Mouse (Mus musculus): ENCODE measurements around the gene Ccnt1. TPM values are rescaled to one million over a fixed set of nuclear protein-coding genes. Genes with fewer than 3 reads are reported as not detected.

Gene Ccnt1
- polyA plus RNA-seq (2015; fragmentation: Nextera tagmentation; extraction: Ambion mirVana), result 46.7 and 48.6 TPM in 2 replicates

DNA sequence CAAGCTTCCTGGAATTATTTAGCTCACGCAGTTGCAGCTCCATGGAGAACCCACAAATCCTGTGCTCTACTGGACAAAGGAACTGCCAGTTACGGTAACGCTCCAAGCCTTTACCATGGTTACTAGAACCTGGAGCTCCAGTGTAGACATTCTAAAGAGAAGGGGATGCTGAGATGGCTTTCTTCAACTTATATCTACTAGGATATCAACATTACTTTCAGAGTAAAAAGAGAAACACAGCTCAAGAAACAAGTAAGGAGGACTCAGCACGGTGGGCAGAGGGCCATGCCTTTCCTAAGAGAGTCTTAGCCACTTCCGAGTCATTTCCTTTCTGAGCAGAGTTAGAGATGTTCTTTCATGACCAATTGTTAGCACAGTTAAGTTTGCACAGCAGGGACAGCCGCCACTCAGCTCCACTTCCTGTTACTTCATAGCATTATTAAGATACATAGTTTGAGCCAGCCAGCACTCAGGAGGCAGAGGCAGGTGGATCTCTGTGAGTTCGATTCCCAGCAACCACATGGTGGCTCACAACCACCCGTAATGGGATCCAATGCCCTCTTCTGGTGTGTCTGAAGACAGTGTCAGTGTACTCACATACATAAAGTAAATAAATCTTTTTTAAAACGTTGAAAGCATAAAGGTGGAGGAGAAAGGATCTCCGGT lies at the start of gene Ccnt1, which contains the start of gene 4930415O20Rik:
TSS of gene Ccnt1 (minus strand) at position 51 of the 666 bp plus-strand sequence.
TSS of gene 4930415O20Rik (plus strand) at position 132 of the 666 bp plus-strand sequence.
- WGBS, result 77% methylated on average over 10 of the region's 10 CpGs
- no peak within 1 kb of the TSS for H3K4me2 ChIP-seq
- H3K27ac ChIP-seq, result no peak within 1 kb of the TSS
- H3K27me3 ChIP-seq (replicated peaks), result no peaks in the 10 kb centered on the region
- no peak for ATAC-seq (ENCODE audit: insufficient read depth, low FRiP score, low read depth)
- H3K9ac ChIP-seq, result no peak within 1 kb of the TSS
- peaks cover 12% of the 10 kb centered on the region for H3K4me1 ChIP-seq
- no peaks in the 10 kb centered on the region for H3K36me3 ChIP-seq
- H3K9me3 ChIP-seq, result no peaks in the 10 kb centered on the region
- no peak within 1 kb of the TSS for H3K4me3 ChIP-seq (replicated peaks)

DNA sequence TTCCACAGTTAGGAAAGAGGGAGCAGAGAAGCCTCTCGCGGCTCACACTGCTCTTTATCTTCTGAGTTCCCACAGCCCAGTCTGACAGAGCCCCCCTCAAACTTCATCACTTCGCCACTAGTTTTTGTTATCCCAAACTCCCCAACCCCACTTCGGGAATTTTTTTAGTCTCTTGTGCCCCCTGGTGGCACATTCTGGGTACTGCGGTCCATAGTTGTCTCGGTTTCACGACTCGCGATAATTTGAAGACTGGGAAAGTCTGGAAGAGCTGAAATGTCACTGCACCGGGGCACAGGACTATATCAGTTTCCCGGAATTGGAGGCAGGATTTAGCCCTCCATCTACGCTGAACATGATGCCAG lies 46.4 kb upstream of the Ccnt1 start:
- Histone ChIP-seq H3K9me3 (no peaks in the 10 kb centered on the region), H3K27me3 (replicated peaks) (no peaks in the 10 kb centered on the region), H3K36me3 (no peaks in the 10 kb centered on the region), H3K27ac (no peak overlapping the region), H3K4me3 (replicated peaks) (no peak overlapping the region), H3K4me1 (peaks cover 12% of the 10 kb centered on the region; the same call in 1 of the 2 replicates), H3K9ac (no peak overlapping the region), H3K4me2 (peak overlapping the region; percentile 37)
- ATAC-seq (ENCODE audit: insufficient read depth, low FRiP score, low read depth), result no peak
- 1% methylated on average over 12 of the region's 12 CpGs for WGBS

DNA sequence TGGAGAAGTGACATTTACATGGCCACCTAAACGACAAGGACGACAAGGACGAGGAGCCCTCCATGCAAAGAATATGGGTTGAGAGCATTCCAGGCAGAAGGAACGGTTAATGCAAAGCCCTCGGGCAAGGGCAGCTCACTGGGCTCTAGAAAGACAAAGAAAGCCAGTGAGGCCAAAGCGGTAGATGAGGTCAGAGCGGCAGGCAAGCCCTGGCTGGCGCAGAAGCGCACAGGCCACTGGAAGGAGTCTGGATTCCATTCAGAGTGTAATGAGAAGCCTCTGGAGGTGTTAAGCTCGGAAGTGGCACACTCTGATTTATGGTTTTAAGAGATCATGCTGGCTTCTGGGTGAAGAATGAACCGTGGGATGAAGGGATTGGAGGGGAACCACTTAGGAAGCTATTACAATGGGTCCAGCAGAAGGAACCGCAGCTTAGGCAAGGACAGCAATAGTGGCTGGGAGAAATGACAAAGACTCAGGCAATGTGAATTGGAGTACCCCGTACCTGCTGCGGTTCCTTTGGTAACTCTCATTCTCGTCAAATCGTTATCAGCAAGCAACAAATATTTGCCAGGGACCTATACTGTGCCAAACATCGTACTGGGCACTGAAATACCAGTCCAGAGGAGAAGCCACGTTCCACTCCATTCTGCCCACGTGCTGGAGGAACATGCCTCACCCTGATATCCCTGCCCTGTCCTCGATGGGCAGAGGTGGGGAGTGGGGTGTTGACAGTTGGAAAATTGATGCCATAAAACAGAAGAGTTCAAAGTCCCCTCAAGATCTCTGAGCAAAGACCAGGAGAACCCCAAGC lies 45.8 kb upstream of the Ccnt1 start:
- Histone ChIP-seq H3K4me3 (replicated peaks) (no peak overlapping the region), H3K36me3 (no peaks in the 10 kb centered on the region), H3K4me2 (peak overlapping the region; percentile 37), H3K27me3 (replicated peaks) (no peaks in the 10 kb centered on the region), H3K27ac (no peak overlapping the region; the same call in 1 of the 2 replicates), H3K9me3 (no peaks in the 10 kb centered on the region), H3K4me1 (peaks cover 12% of the 10 kb centered on the region; the same call in 1 of the 2 replicates), H3K9ac (no peak overlapping the region)
- ATAC-seq (ENCODE audit: insufficient read depth, low FRiP score, low read depth), result no peak
- 37% methylated on average over 20 of the region's 20 CpGs for WGBS

DNA sequence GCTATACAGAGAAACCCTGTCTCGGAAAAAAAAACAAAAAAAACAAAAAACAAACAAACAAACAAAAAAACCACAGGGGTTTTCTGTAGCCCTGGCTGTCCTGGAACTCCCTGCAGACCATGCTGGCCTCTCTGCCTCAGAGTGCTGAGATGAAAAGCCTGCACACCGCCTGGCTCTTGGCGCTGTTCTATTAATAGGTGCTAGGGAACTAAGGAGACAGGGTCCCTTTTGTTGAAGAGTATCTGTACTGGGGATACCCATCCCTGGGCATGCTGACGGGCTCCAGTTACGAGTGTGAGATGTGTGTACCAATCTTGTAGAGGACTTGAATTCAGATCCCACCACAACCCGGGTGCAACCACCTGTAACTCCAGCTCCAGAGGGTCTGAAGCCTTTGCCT lies 45.0 kb upstream of the Ccnt1 start:
- H3K4me1 ChIP-seq, result peaks cover 12% of the 10 kb centered on the region; the same call in 1 of the 2 replicates
- H3K27me3 ChIP-seq (replicated peaks), result no peaks in the 10 kb centered on the region
- no peak for ATAC-seq (ENCODE audit: insufficient read depth, low FRiP score, low read depth)
- H3K9ac ChIP-seq, result no peak overlapping the region
- H3K27ac ChIP-seq, result no peak overlapping the region
- H3K36me3 ChIP-seq, result no peaks in the 10 kb centered on the region
- no peak overlapping the region for H3K4me2 ChIP-seq
- 73% methylated on average over 6 of the region's 6 CpGs for WGBS
- no peak overlapping the region for H3K4me3 ChIP-seq (replicated peaks)
- H3K9me3 ChIP-seq, result no peaks in the 10 kb centered on the region

- Histone ChIP-seq H3K9ac (no peak overlapping the region), H3K27ac (no peak overlapping the region), H3K4me2 (no peak overlapping the region), H3K36me3 (no peaks in the 10 kb centered on the region), H3K4me3 (replicated peaks) (no peak overlapping the region), H3K27me3 (replicated peaks) (no peaks in the 10 kb centered on the region), H3K4me1 (peaks cover 18% of the 10 kb centered on the region), H3K9me3 (no peaks in the 10 kb centered on the region)
- no peak for ATAC-seq (ENCODE audit: insufficient read depth, low FRiP score, low read depth)
- 55% methylated on average over 6 of the region's 6 CpGs for WGBS
Measured at GRCm38 (mm10) chr15:98614971-98615370, 44.2 kb upstream of the Ccnt1 start.

- peaks cover 19% of the 10 kb centered on the region for H3K4me1 ChIP-seq
- H3K27me3 ChIP-seq (replicated peaks), result no peaks in the 10 kb centered on the region
- no peak overlapping the region for H3K27ac ChIP-seq
- H3K36me3 ChIP-seq, result no peaks in the 10 kb centered on the region
- H3K9me3 ChIP-seq, result no peaks in the 10 kb centered on the region
- no peak overlapping the region for H3K4me2 ChIP-seq
- 41% methylated on average over 9 of the region's 9 CpGs for WGBS
- no peak overlapping the region for H3K9ac ChIP-seq
- ATAC-seq (ENCODE audit: insufficient read depth, low FRiP score, low read depth), result no peak
- no peak overlapping the region for H3K4me3 ChIP-seq (replicated peaks)
Measured at GRCm38 (mm10) chr15:98614551-98614950, 43.8 kb upstream of the Ccnt1 start.

GRCm38 (mm10) chr15:98612229-98612628 lies 41.5 kb upstream of the Ccnt1 start:
- WGBS, result 92% methylated on average over 3 of the region's 3 CpGs

DNA sequence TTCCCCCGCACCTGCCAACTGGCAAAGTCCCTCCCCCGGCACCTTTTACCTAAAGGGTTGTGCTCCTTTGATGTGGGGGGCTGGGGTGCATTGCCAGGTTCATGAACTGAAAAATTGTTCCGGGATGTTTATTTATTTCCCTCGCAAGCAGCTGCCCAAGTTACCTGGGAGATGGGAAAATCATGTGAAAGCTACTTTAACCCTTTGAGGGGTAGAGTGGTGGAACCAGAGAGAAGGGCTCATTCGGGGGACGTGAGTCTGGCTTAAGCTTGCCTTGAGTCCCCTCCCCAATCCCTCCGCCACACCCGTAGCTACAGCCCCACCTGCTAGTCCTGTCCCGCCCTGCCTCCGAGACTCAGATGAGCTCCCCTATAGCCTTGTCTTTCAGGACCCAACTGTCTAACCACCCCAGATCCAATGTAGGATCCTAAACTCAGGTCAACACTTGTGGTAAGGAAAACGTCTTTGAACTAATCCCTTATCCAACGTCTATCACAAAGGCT lies 39.5 kb upstream of the Ccnt1 start:
- peak overlapping the region; percentile 79 for H3K4me3 ChIP-seq (replicated peaks)
- peak overlapping the region; percentile 90 for H3K4me2 ChIP-seq
- no peak for ATAC-seq (ENCODE audit: insufficient read depth, low FRiP score, low read depth)
- 4% methylated on average over 12 of the region's 12 CpGs for WGBS
- no peaks in the 10 kb centered on the region for H3K27me3 ChIP-seq (replicated peaks)
- H3K36me3 ChIP-seq, result no peaks in the 10 kb centered on the region
- H3K9ac ChIP-seq, result peak overlapping the region; percentile 64
- H3K4me1 ChIP-seq, result peaks cover 24% of the 10 kb centered on the region
- peak overlapping the region; percentile 96 for H3K27ac ChIP-seq
- H3K9me3 ChIP-seq, result no peaks in the 10 kb centered on the region

More at GRCm38 (mm10) chr15:98612229-98612628, 41.5 kb upstream of the Ccnt1 start:
- H3K27me3 ChIP-seq (replicated peaks), result no peaks in the 10 kb centered on the region
- ATAC-seq (ENCODE audit: insufficient read depth, low FRiP score, low read depth), result no peak
- no peak overlapping the region for H3K27ac ChIP-seq
- H3K4me2 ChIP-seq, result no peak overlapping the region
- no peak overlapping the region for H3K9ac ChIP-seq
- H3K9me3 ChIP-seq, result no peaks in the 10 kb centered on the region
- H3K4me3 ChIP-seq (replicated peaks), result no peak overlapping the region
- H3K36me3 ChIP-seq, result no peaks in the 10 kb centered on the region
- H3K4me1 ChIP-seq, result peaks cover 29% of the 10 kb centered on the region

DNA sequence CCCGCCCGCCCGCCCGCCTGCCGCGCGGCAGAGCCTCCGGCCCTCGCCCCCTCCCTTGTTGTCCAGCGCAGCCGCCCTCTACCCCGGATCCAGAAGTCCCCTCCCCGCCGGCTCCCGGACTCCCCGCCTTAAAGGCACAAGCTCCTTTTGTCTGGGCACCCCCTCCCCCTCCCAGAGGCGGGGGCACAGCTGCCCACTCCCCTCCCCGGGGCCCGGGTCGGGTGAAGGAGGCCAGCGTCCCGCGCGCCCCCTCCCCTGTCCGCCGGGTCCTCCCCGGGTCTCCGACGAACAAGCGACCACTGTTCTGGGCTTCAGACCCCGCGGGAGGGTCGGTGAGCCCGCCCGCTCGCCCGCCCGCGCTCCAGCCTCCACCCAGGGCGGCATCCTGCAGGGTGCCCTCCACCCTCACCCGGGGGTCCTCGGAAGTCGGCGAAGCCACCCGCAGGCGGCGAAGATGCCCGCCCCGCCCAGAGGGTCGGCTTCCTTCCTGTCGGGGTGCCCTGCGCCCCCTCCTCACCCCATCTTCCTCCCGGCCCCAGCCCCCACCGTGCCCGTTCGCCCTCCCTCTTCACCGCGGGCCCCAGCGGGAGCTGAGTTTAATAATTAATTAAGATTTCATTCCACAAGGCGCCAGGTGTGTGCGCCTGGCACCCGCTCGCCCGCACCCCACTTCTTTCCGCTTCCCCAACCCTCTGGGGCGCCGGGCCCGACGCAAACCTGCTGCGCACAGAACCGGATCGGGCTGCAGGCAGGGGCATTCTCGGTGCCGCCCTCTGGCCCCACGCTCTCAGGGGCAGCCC lies 38.8 kb upstream of the Ccnt1 start, which contains the start of gene Adcy6:
TSS of gene Adcy6 (minus strand) at position 746 of the 800 bp plus-strand sequence.
- Histone ChIP-seq H3K9ac (peak within 1 kb of the TSS; percentile 64), H3K9me3 (no peaks in the 10 kb centered on the region), H3K27me3 (replicated peaks) (no peaks in the 10 kb centered on the region), H3K4me1 (peaks cover 24% of the 10 kb centered on the region), H3K4me2 (peak within 1 kb of the TSS; percentile 90), H3K36me3 (no peaks in the 10 kb centered on the region), H3K4me3 (replicated peaks) (peak within 1 kb of the TSS; percentile 79), H3K27ac (peak within 1 kb of the TSS; percentile 96)
- under 1% methylated on average over 53 of the region's 75 CpGs for WGBS
- ATAC-seq (ENCODE audit: insufficient read depth, low FRiP score, low read depth), result peak; percentile 74

- Histone ChIP-seq H3K4me3 (replicated peaks) (peak overlapping the region; percentile 79), H3K36me3 (peaks cover 7% of the 10 kb centered on the region), H3K9ac (peak overlapping the region; percentile 64), H3K4me1 (peaks cover 30% of the 10 kb centered on the region), H3K9me3 (no peaks in the 10 kb centered on the region), H3K27ac (peak overlapping the region; percentile 96), H3K27me3 (replicated peaks) (no peaks in the 10 kb centered on the region), H3K4me2 (peak overlapping the region; percentile 90)
- ATAC-seq (ENCODE audit: insufficient read depth, low FRiP score, low read depth), result no peak
- under 1% methylated on average over 9 of the region's 26 CpGs for WGBS
Measured at GRCm38 (mm10) chr15:98608784-98609250, 38.1 kb upstream of the Ccnt1 start.

- Histone ChIP-seq H3K27me3 (replicated peaks) (no peaks in the 10 kb centered on the region), H3K4me3 (replicated peaks) (peak overlapping the region; percentile 79), H3K4me1 (peaks cover 36% of the 10 kb centered on the region), H3K9ac (peak overlapping the region; percentile 64), H3K27ac (peak overlapping the region; percentile 96), H3K4me2 (peak overlapping the region; percentile 90), H3K36me3 (peaks cover 10% of the 10 kb centered on the region), H3K9me3 (no peaks in the 10 kb centered on the region)
- ATAC-seq (ENCODE audit: insufficient read depth, low FRiP score, low read depth), result peak; percentile 23; the same call in 1 of the 2 replicates
- WGBS, result 12% methylated on average over 9 of the region's 10 CpGs
Measured at GRCm38 (mm10) chr15:98608058-98608783, 37.5 kb upstream of the Ccnt1 start.
